In genomic region chr13:35316772-35317171, GRCm38 (mm10) we compare ENCODE assay signal across 28 mouse cellular contexts.
A peak's percentile ranks its signal among the peaks of the same experiment; 100 is the strongest.
DNase-seq lines count a peak whose midpoint lies in the region; ATAC-seq and TF ChIP-seq lines count a peak whose summit lies in the region.
"Had no signal": no experiment of that assay in that cellular context is flagged by ENCODE, and none has a peak within 500 bp of the region (broad histone marks: within the 10 kb centered on the region; RNA-seq: fewer than 3 reads in every experiment).

No protein-coding gene starts in this region.

- H3K9ac ChIP-seq in hindbrain, postnatal 0 days (replicated peaks; ENCODE audit: low read length), result no peak overlapping the region
- no peak overlapping the region for H3K9ac ChIP-seq in hindbrain, embryonic 14.5 days
- no peak overlapping the region for H3K9ac ChIP-seq in liver, postnatal 0 days (replicated peaks)
- no peak overlapping the region for H3K9ac ChIP-seq in ES-E14 (ENCODE audit: insufficient read depth, low read depth, low read length, poor library complexity, severe bottlenecking)
- H3K9ac ChIP-seq: forebrain, embryonic 13.5 days; heart, embryonic 12.5 days; lung, embryonic 15.5 days; neural tube, embryonic 13.5 days had no signal

- H3K4me1 ChIP-seq in hindbrain, postnatal 0 days (ENCODE audit: insufficient read depth, low read length), result no peaks in the 10 kb centered on the region
- no peaks in the 10 kb centered on the region for H3K4me1 ChIP-seq in hindbrain, embryonic 14.5 days (replicated peaks; ENCODE audit: control insufficient read depth, insufficient read depth, low read length)
- no peaks in the 10 kb centered on the region for H3K4me1 ChIP-seq in liver, postnatal 0 days (ENCODE audit: insufficient read depth)
- H3K4me1 ChIP-seq in ES-E14 (ENCODE audit: control insufficient read depth in 2 of 2, insufficient read depth in 2 of 2, low read length in 2 of 2, poor library complexity in 1 of 2), result no peaks in the 10 kb centered on the region
- H3K4me1 ChIP-seq: forebrain, embryonic 13.5 days; heart, embryonic 12.5 days; hindbrain, embryonic 10.5 days; lung, embryonic 15.5 days; midbrain, embryonic 10.5 days; neural tube, embryonic 13.5 days had no signal

- no peaks in the 10 kb centered on the region for H3K9me3 ChIP-seq in hindbrain, postnatal 0 days (ENCODE audit: low read length)
- H3K9me3 ChIP-seq in hindbrain, embryonic 14.5 days (ENCODE audit: control insufficient read depth, low read length), result no peaks in the 10 kb centered on the region; the same call in 1 of the 2 replicates
- H3K9me3 ChIP-seq in liver, postnatal 0 days (ENCODE audit: low read length), result no peaks in the 10 kb centered on the region
- H3K9me3 ChIP-seq in ES-E14 (ENCODE audit: control insufficient read depth, insufficient read depth, low read depth, low read length), result no peaks in the 10 kb centered on the region
- H3K9me3 ChIP-seq: forebrain, embryonic 13.5 days; G1E; heart, embryonic 12.5 days; hindbrain, embryonic 10.5 days; lung, embryonic 15.5 days; midbrain, embryonic 10.5 days; neural tube, embryonic 13.5 days had no signal

- no peak for TF ChIP-seq EP300 in liver, postnatal 0 days (IDR thresholded peaks at IDR 0.05; ENCODE audit: low read depth)

- no peak overlapping the region for H3K4me3 ChIP-seq in hindbrain, postnatal 0 days (ENCODE audit: low read length)
- H3K4me3 ChIP-seq in hindbrain, embryonic 14.5 days (replicated peaks; ENCODE audit: low read length), result no peak overlapping the region
- no peak overlapping the region for H3K4me3 ChIP-seq in liver, postnatal 0 days (ENCODE audit: low read depth, low read length)
- H3K4me3 ChIP-seq in ES-E14 (ENCODE audit: insufficient read depth in 1 of 2, low read depth in 1 of 2, low read length in 2 of 2, poor library complexity in 1 of 2, severe bottlenecking in 1 of 2), result no peak overlapping the region
- H3K4me3 ChIP-seq: forebrain, embryonic 13.5 days; heart, embryonic 12.5 days; hindbrain, embryonic 10.5 days; lung, embryonic 15.5 days; midbrain, embryonic 10.5 days; myocyte; neural tube, embryonic 13.5 days had no signal

- ATAC-seq in hindbrain, postnatal 0 days, result no peak
- no peak for ATAC-seq in hindbrain, embryonic 14.5 days (ENCODE audit: low FRiP score)
- no peak for ATAC-seq in liver, postnatal 0 days
- no peak for ATAC-seq in megakaryocyte-erythroid progenitor cell, adult 5-6 weeks (replicated peaks; ENCODE audit: low FRiP score, low TSS enrichment, poor library complexity, severe bottlenecking)
- ATAC-seq: activated CD4-positive, CD25-positive, alpha-beta regulatory T cell, adult 4 months; forebrain, embryonic 13.5 days; midbrain, embryonic 16.5 days had no signal

- H3K27me3 ChIP-seq in hindbrain, postnatal 0 days (ENCODE audit: insufficient read depth, low read length), result no peaks in the 10 kb centered on the region
- no peaks in the 10 kb centered on the region for H3K27me3 ChIP-seq in hindbrain, embryonic 14.5 days (ENCODE audit: control insufficient read depth, insufficient read depth, low read length)
- H3K27me3 ChIP-seq in liver, postnatal 0 days (ENCODE audit: insufficient read depth, low read length), result no peaks in the 10 kb centered on the region
- H3K27me3 ChIP-seq: forebrain, embryonic 13.5 days; heart, embryonic 12.5 days; lung, embryonic 15.5 days; neural tube, embryonic 13.5 days had no signal

- no peak for DNase-seq in hindbrain, postnatal 0 days (ENCODE audit: low spot score)
- no peak for DNase-seq in hindbrain, embryonic 14.5 days (ENCODE audit: low spot score)
- no peak for DNase-seq in liver, postnatal 0 days
- no peak for DNase-seq in liver
- no peak for DNase-seq in ES-E14 (ENCODE audit: low read depth, low spot score)
- no peak for DNase-seq in left cerebral cortex, adult 8-10 months (ENCODE audit: low spot score in 2 of 2)
- DNase-seq: adrenal gland, adult 8-10 months; cerebellum, adult 8-10 months; heart, postnatal 10 days; kidney, adult 18-20 months; kidney, postnatal 10 days; layer of hippocampus, postnatal 36 days; retina, postnatal 1 day; right cerebral cortex, postnatal 25 days; spleen, adult 18-20 months; thymus, postnatal 14 days had no signal

- in situ Hi-C loops in ES-E14 (cut with MboI; ENCODE audit: low sequenced_read_pairs in 2 of 2, unreplicated experiment in 2 of 2), result no loop called here

- H3K27ac ChIP-seq in hindbrain, postnatal 0 days, result no peak overlapping the region
- H3K27ac ChIP-seq in hindbrain, embryonic 14.5 days, result no peak overlapping the region
- no peak overlapping the region for H3K27ac ChIP-seq in liver, postnatal 0 days (ENCODE audit: low read depth)
- H3K27ac ChIP-seq in ES-E14 (ENCODE audit: insufficient read depth, low read depth, low read length, poor library complexity, severe bottlenecking), result no peak overlapping the region
- H3K27ac ChIP-seq: forebrain, embryonic 13.5 days; hindbrain, embryonic 10.5 days; lung, embryonic 15.5 days; macrophage; midbrain, embryonic 10.5 days; neural tube, embryonic 13.5 days had no signal

- no peak overlapping the region for H3K4me2 ChIP-seq in hindbrain, postnatal 0 days (ENCODE audit: low read depth, low read length)
- no peak overlapping the region for H3K4me2 ChIP-seq in hindbrain, embryonic 14.5 days (replicated peaks)
- H3K4me2 ChIP-seq in liver, postnatal 0 days (ENCODE audit: low read depth, low read length), result no peak overlapping the region
- H3K4me2 ChIP-seq: forebrain, embryonic 13.5 days; heart, embryonic 12.5 days; lung, embryonic 15.5 days; neural tube, embryonic 13.5 days had no signal

- TF ChIP-seq CTCF in hindbrain, postnatal 0 days (IDR thresholded peaks at IDR 0.05; ENCODE audit: low read depth), result 0 out of 2 replicates have a peak, but pooled peaks have one; percentile 14
- peak; percentile 19; the same call in 1 of the 2 replicates for TF ChIP-seq CTCF in liver, postnatal 0 days (IDR thresholded peaks at IDR 0.05; ENCODE audit: low read depth)

- H3K36me3 ChIP-seq in hindbrain, postnatal 0 days (ENCODE audit: insufficient read depth, low read length), result no peaks in the 10 kb centered on the region
- H3K36me3 ChIP-seq in hindbrain, embryonic 14.5 days (replicated peaks; ENCODE audit: control insufficient read depth, insufficient read depth), result no peaks in the 10 kb centered on the region
- no peaks in the 10 kb centered on the region for H3K36me3 ChIP-seq in liver, postnatal 0 days (replicated peaks; ENCODE audit: insufficient read depth, low read length)
- no peaks in the 10 kb centered on the region for H3K36me3 ChIP-seq in ES-E14 (ENCODE audit: control insufficient read depth, insufficient read depth, low read length, poor library complexity, severe bottlenecking)
- H3K36me3 ChIP-seq: G1E; heart, embryonic 12.5 days; hindbrain, embryonic 10.5 days; lung, embryonic 15.5 days; midbrain, embryonic 10.5 days; neural tube, embryonic 13.5 days had no signal

- 98% methylated on average over 1 of the region's 1 CpGs for WGBS in hindbrain, postnatal 0 days
- 96% methylated on average over 1 of the region's 1 CpGs for WGBS in hindbrain, embryonic 14.5 days
- 90% methylated on average over 1 of the region's 1 CpGs for WGBS in liver, postnatal 0 days (ENCODE audit: insufficient replicate concordance)

TF ChIP-seq in ES-E14, 5 proteins besides CTCF, POLR2A, EP300 and RAD21:
- TF ChIP-seq ZC3H11A (IDR thresholded peaks at IDR 0.05; ENCODE audit: borderline replicate concordance, low read depth, low read length) (peak; percentile 19; the same call in 1 of the 2 replicates), HCFC1 (IDR thresholded peaks at IDR 0.05; ENCODE audit: borderline replicate concordance, insufficient read depth, low read length) (no peak)
